In genomic region chr5:34274676-34275293, GRCm38 (mm10) we compare ENCODE assay signal across 29 mouse cellular contexts. TPM values are rescaled to one million over a fixed set of nuclear protein-coding genes. Genes with fewer than 3 reads are reported as not detected.
DNase-seq lines count a peak whose midpoint lies in the region; ATAC-seq and TF ChIP-seq lines count a peak whose summit lies in the region.
"Had no signal": no experiment of that assay in that cellular context is flagged by ENCODE, and none has a peak within 500 bp of the region (broad histone marks: within the 10 kb centered on the region; RNA-seq: fewer than 3 reads in every experiment).

No protein-coding gene starts in this region.

- H3K9ac ChIP-seq in hindbrain, embryonic 12.5 days, result no peak overlapping the region
- no peak overlapping the region for H3K9ac ChIP-seq in forebrain, embryonic 13.5 days
- H3K9ac ChIP-seq: embryonic facial prominence, embryonic 13.5 days; forebrain, embryonic 12.5 days; heart, embryonic 13.5 days; hindbrain, embryonic 15.5 days had no signal

- no peak for TF ChIP-seq CTCF in layer of hippocampus, adult 2 months (conservative IDR thresholded peaks at IDR 0.05)

- no peaks in the 10 kb centered on the region for H3K27me3 ChIP-seq in hindbrain, embryonic 12.5 days
- H3K27me3 ChIP-seq in forebrain, embryonic 13.5 days, result no peaks in the 10 kb centered on the region
- H3K27me3 ChIP-seq: embryonic facial prominence, embryonic 13.5 days; forebrain, embryonic 12.5 days; hindbrain, embryonic 15.5 days had no signal

- peaks cover 5% of the 10 kb centered on the region; the same call in 1 of the 2 replicates for H3K4me1 ChIP-seq in hindbrain, embryonic 12.5 days
- peaks cover 3% of the 10 kb centered on the region; the same call in 1 of the 2 replicates for H3K4me1 ChIP-seq in forebrain, embryonic 13.5 days
- H3K4me1 ChIP-seq: forebrain, embryonic 12.5 days; hindbrain, embryonic 15.5 days had no signal

- ATAC-seq in hindbrain, embryonic 12.5 days (ENCODE audit: low FRiP score), result no peak
- ATAC-seq in forebrain, embryonic 13.5 days, result no peak
- ATAC-seq: activated CD4-positive, CD25-positive, alpha-beta regulatory T cell, adult 4 months; forebrain, embryonic 16.5 days; intestine, postnatal 0 days had no signal

- no peak overlapping the region for H3K4me2 ChIP-seq in hindbrain, embryonic 12.5 days (replicated peaks)
- H3K4me2 ChIP-seq in forebrain, embryonic 13.5 days, result no peak overlapping the region
- H3K4me2 ChIP-seq: embryonic facial prominence, embryonic 13.5 days; forebrain, embryonic 12.5 days; heart, embryonic 13.5 days; hindbrain, embryonic 15.5 days had no signal

- H3K9me3 ChIP-seq in hindbrain, embryonic 12.5 days (replicated peaks), result no peaks in the 10 kb centered on the region
- no peaks in the 10 kb centered on the region for H3K9me3 ChIP-seq in forebrain, embryonic 13.5 days (replicated peaks)
- H3K9me3 ChIP-seq: embryonic facial prominence, embryonic 13.5 days; forebrain, embryonic 12.5 days; heart, embryonic 10.5 days; heart, embryonic 13.5 days; hindbrain, embryonic 15.5 days had no signal

- H3K36me3 ChIP-seq in hindbrain, embryonic 12.5 days, result no peaks in the 10 kb centered on the region
- H3K36me3 ChIP-seq in forebrain, embryonic 13.5 days (ENCODE audit: poor library complexity, severe bottlenecking), result no peaks in the 10 kb centered on the region
- H3K36me3 ChIP-seq: embryonic facial prominence, embryonic 13.5 days; forebrain, embryonic 12.5 days; heart, embryonic 10.5 days; heart, embryonic 13.5 days; hindbrain, embryonic 15.5 days had no signal

- WGBS in hindbrain, embryonic 12.5 days, result 90% methylated on average over 10 of the region's 10 CpGs
- WGBS in forebrain, embryonic 13.5 days, result 91% methylated on average over 10 of the region's 10 CpGs

- H3K4me3 ChIP-seq in layer of hippocampus, adult 2 months, result no peak overlapping the region
- H3K4me3 ChIP-seq in hindbrain, embryonic 12.5 days, result no peak overlapping the region
- no peak overlapping the region for H3K4me3 ChIP-seq in forebrain, embryonic 13.5 days
- H3K4me3 ChIP-seq: embryonic facial prominence, embryonic 13.5 days; erythroblast, embryonic 14.5 days; forebrain, embryonic 12.5 days; heart, adult 2 months; heart, embryonic 10.5 days; heart, embryonic 13.5 days; hindbrain, embryonic 15.5 days had no signal

- DNase-seq in cerebellum, adult 18-20 months, result peak; percentile 55 to 56
- DNase-seq in cerebellum, adult 8-10 months, result no peak
- DNase-seq in layer of hippocampus, adult 2 months (ENCODE audit: low spot score in 2 of 2), result no peak
- DNase-seq in layer of hippocampus, postnatal 36 days, result no peak
- DNase-seq in brain, adult 2 months (ENCODE audit: low read depth, low spot score), result peak; percentile 69
- DNase-seq in cerebellum, postnatal 10 days, result peak; percentile 63 to 67
- DNase-seq: adrenal gland, adult 8-10 months; adrenal gland, postnatal 36 days; gastrocnemius, postnatal 36 days; heart, adult 2 months; heart, postnatal 14 days; heart, postnatal 4 days; kidney, adult 2 months had no signal

- H3K27ac ChIP-seq in layer of hippocampus, adult 2 months, result peak overlapping the region; percentile 44
- no peak overlapping the region for H3K27ac ChIP-seq in hindbrain, embryonic 12.5 days
- H3K27ac ChIP-seq in forebrain, embryonic 13.5 days, result no peak overlapping the region
- H3K27ac ChIP-seq: embryonic facial prominence, embryonic 13.5 days; forebrain, embryonic 12.5 days; heart, adult 2 months; heart, embryonic 10.5 days; heart, embryonic 13.5 days; hindbrain, embryonic 15.5 days had no signal

RNA-seq across cellular contexts. Expression of gene Zfyve28, which starts 13.5 kb away (rescaled TPM):
- total RNA-seq in layer of hippocampus, adult 2 months (2021), result 10 to 100 TPM; 35.0 to 35.8 TPM
- 10 to 100 TPM; 32.0 to 33.1 TPM for total RNA-seq in layer of hippocampus, postnatal 36 days (2021)
- 2.9 and 4.1 TPM in 2 replicates for polyA plus RNA-seq in hindbrain, embryonic 12.5 days (2016; fragmentation: Nextera tagmentation; extraction: Ambion mirVana)
- 1.8 and 1.9 TPM in 2 replicates for polyA plus RNA-seq in forebrain, embryonic 13.5 days (2015; fragmentation: Nextera tagmentation; extraction: Ambion mirVana)
- total RNA-seq: common myeloid progenitor, adult 5-6 weeks; granulocyte monocyte progenitor cell, adult 5-6 weeks had no signal
- polyA plus RNA-seq: erythroblast, embryonic 14.5 days had no signal

RNA-seq across cellular contexts. Expression of gene Cfap99, which starts 13.6 kb away (rescaled TPM):
- total RNA-seq in layer of hippocampus, adult 2 months (2021), result under 1 TPM; 0.22 to 0.56 TPM
- total RNA-seq in layer of hippocampus, postnatal 36 days (2021), result under 1 TPM; 0.32 to 0.40 TPM
- 0.09 and 0.25 TPM in 2 replicates for polyA plus RNA-seq in hindbrain, embryonic 12.5 days (2016; fragmentation: Nextera tagmentation; extraction: Ambion mirVana)
- 0.08 TPM in 1 of 2 replicates, not detected in the other for polyA plus RNA-seq in forebrain, embryonic 13.5 days (2015; fragmentation: Nextera tagmentation; extraction: Ambion mirVana)
- total RNA-seq: adrenal gland, postnatal 36 days; common myeloid progenitor, adult 5-6 weeks; gastrocnemius, adult 18-20 months; gastrocnemius, postnatal 36 days; granulocyte monocyte progenitor cell, adult 5-6 weeks; heart, adult 2 months; heart, postnatal 14 days; heart, postnatal 4 days had no signal
- polyA plus RNA-seq: activated CD4-positive, CD25-positive, alpha-beta regulatory T cell, adult 4 months; C2C12; embryonic facial prominence, embryonic 13.5 days; erythroblast, embryonic 14.5 days; forebrain, embryonic 12.5 days; forebrain, embryonic 16.5 days; heart, adult 2 months; heart, embryonic 10.5 days; heart, embryonic 13.5 days; hindbrain, embryonic 15.5 days; intestine, embryonic 14.5 days; intestine, postnatal 0 days had no signal

Comparison
In these comparisons a context has a peak if more than half of its experiments do, and no peak if none do; other contexts are left out.
1. DNase-seq: peak in cerebellum, adult 18-20 months (2 of 2), brain, adult 2 months (single experiment) and cerebellum, postnatal 10 days (2 of 2); none in cerebellum, adult 8-10 months (single experiment), layer of hippocampus, adult 2 months (0 of 2) and layer of hippocampus, postnatal 36 days (0 of 2).